Mouse (Mus musculus) C2C12 (cell line): ENCODE data around the gene Gm2115. TPM values are rescaled to one million over a fixed set of nuclear protein-coding genes. Genes with fewer than 3 reads are reported as not detected.

Source experiments
- H3K27me3 ChIP-seq: one replicate; pipeline ENCODE4 v1.6.1; 2011; ENCODE audit not compliant: control insufficient read depth, insufficient read depth, insufficient read length
- H3K36me3 ChIP-seq: one replicate; pipeline ENCODE4 v1.6.1; 2011; ENCODE audit not compliant: control insufficient read depth, insufficient read depth
- H3K4me3 ChIP-seq: one replicate; pipeline ENCODE4 v1.5.1; 2011; ENCODE audit warnings: mild to moderate bottlenecking, control low read depth; ENCODE audit not compliant: poor library complexity, insufficient read depth, severe bottlenecking
- H3K79me2 ChIP-seq: one replicate; pipeline ENCODE4 v1.6.1; 2011; ENCODE audit not compliant: control insufficient read depth, insufficient read depth
- H3K79me3 ChIP-seq: one replicate; pipeline ENCODE4 v1.6.1; 2011; ENCODE audit warnings: low read depth, control low read depth
- H3ac ChIP-seq: one replicate; pipeline ENCODE3; 2011; ENCODE audit warnings: low read depth; ENCODE audit not compliant: control insufficient read depth, insufficient read length
- CEBPB ChIP-seq: IDR thresholded peaks from one replicate; pipeline ENCODE4 v1.6.1; 2011; ENCODE audit warnings: low read depth, mild to moderate bottlenecking, control low read depth, moderate library complexity
- CTCF ChIP-seq: IDR thresholded peaks from one replicate; pipeline ENCODE4 v1.5.1; 2011; ENCODE audit not compliant: control insufficient read depth, insufficient read depth, insufficient read length
- FOSL1 ChIP-seq: IDR thresholded peaks from one replicate; pipeline ENCODE4 v1.8.0; 2011; ENCODE audit warnings: mild to moderate bottlenecking, low read length; ENCODE audit not compliant: poor library complexity, insufficient read depth, severe bottlenecking
- MAX ChIP-seq: IDR thresholded peaks from one replicate; pipeline ENCODE4 v1.6.1; 2011; ENCODE audit warnings: mild to moderate bottlenecking, control low read depth
- MYOD1 ChIP-seq: IDR thresholded peaks from one replicate; pipeline ENCODE4 v1.6.1; 2011; ENCODE audit warnings: low read depth; ENCODE audit not compliant: control insufficient read depth, insufficient read length
- MYOG ChIP-seq: IDR thresholded peaks from one replicate; pipeline ENCODE4 v1.6.1; 2011; ENCODE audit not compliant: control insufficient read depth, insufficient read length; ENCODE audit errors: extremely low read depth
- USF1 ChIP-seq: IDR thresholded peaks from one replicate; pipeline ENCODE4 v1.6.1; 2011; ENCODE audit warnings: low read depth, mild to moderate bottlenecking, control low read depth, moderate library complexity
- polyA plus RNA-seq: library from polyadenylated mRNA; unstranded; fragments of >200 nt; fragmentation: generic; extraction: Trizol; gene quantifications from one replicate; pipeline ENCODE4 v1.2.1, GENCODE M21; 2012; ENCODE audit warnings: missing spikeins

Gene Gm2115
- polyA plus RNA-seq, 1 experiment: 15.0 TPM

DNA sequence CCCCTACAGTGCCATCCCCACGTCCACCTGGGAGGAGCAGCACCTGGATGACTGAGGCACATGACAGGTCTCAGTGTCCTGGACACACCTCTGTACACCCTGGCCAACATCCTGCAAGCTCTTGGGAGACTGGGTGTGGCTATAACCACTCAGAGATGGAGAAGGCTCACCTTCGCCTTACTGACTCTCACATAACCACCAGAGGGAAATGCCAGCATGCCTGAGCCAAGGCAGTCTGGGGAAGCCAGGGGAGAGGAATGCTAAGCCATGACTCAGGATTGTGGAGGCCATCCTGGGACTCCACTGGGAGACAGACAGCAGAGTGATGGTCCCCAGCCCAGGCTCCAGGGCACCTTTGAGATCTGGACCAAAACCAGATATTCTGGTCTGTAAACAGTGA, 48.3 kb downstream of the Gm2115 start:
- H3K79me2 ChIP-seq: no peaks in the 10 kb centered on the region
- H3K4me3 ChIP-seq: no peak overlapping the region
- no peak overlapping the region for H3ac ChIP-seq
- peaks cover 17% of the 10 kb centered on the region for H3K36me3 ChIP-seq
- no peaks in the 10 kb centered on the region for H3K27me3 ChIP-seq
- TF ChIP-seq CTCF (no peak), MYOD1 (no peak), FOSL1 (no peak), MAX (no peak)
- H3K79me3 ChIP-seq: no peaks in the 10 kb centered on the region

DNA sequence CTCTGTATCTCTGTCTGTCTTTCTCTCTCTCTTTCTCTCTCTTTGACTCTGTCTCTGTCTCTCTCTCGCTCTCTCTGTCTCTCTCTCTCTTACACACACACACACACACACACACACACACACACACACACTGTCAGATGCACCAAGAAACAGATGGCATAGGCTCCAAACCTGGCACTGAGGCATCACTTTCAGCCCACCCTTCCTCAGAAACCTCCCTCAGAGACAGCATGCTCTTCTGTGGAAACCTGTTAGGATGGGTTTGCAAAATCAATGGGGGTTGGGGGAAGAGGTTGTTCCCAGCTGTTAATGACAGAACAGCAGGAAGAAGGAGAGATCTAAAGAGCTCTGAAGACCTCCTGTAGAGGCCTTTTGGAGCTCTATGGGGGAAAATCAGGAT, 50.1 kb downstream of the Gm2115 start:
- TF ChIP-seq CTCF (no peak), FOSL1 (no peak), MAX (no peak), MYOG (no peak), CEBPB (no peak)
- no peaks in the 10 kb centered on the region for H3K27me3 ChIP-seq
- H3K79me2 ChIP-seq: no peaks in the 10 kb centered on the region
- no peak overlapping the region for H3K4me3 ChIP-seq
- no peak overlapping the region for H3ac ChIP-seq
- no peaks in the 10 kb centered on the region for H3K79me3 ChIP-seq
- peaks cover 18% of the 10 kb centered on the region for H3K36me3 ChIP-seq

DNA sequence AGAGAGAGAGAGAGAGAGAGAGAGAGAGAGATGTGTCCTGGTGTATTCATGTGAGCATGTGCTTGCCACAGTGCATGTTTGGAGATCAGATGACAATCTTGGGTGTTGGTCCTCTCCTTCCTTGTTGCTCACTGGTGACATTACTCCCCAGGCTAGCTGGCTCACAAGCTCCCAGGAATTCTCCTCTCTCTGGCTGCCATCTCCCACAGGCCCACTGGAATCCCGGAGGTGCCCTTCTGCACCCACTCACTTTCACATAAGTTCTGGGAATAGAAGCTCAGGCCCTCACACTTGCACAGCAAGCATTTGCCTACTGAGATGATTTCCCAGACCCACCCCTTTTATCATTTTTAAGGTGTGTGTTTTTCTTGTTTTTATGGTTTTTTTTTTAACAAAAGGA, 51.0 kb downstream of the Gm2115 start:
- Histone ChIP-seq H3K79me3 (no peaks in the 10 kb centered on the region), H3K27me3 (no peaks in the 10 kb centered on the region), H3K4me3 (no peak overlapping the region), H3K79me2 (no peaks in the 10 kb centered on the region), H3K36me3 (peaks cover 19% of the 10 kb centered on the region), H3ac (no peak overlapping the region)
- TF ChIP-seq CTCF (no peak), MYOD1 (no peak), USF1 (no peak), FOSL1 (no peak), MYOG (no peak)

DNA sequence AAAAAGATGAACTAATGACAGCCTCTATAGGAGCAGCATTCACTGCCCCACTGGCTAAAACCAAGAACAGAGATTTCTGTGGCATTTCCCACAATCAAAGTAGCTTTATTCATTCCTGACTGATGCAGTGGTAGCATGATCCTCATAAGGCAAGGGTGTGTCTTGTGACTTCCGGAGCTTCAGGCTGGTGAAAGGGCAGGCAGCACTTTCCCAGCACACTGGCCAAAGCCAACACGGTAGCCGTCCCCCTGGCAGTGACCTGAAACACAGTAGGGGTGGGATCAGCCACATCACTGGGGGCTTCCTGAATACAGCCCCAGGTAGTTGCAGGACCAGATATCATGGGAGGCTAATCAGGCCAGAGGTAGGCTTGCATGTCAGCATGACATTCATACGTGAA, 56.3 kb downstream of the Gm2115 start:
- Histone ChIP-seq H3K4me3 (no peak overlapping the region), H3K36me3 (peaks cover 6% of the 10 kb centered on the region), H3ac (no peak overlapping the region), H3K79me2 (no peaks in the 10 kb centered on the region), H3K27me3 (no peaks in the 10 kb centered on the region), H3K79me3 (no peaks in the 10 kb centered on the region)
- no peak for TF ChIP-seq MAX
- no peak for TF ChIP-seq MYOD1

DNA sequence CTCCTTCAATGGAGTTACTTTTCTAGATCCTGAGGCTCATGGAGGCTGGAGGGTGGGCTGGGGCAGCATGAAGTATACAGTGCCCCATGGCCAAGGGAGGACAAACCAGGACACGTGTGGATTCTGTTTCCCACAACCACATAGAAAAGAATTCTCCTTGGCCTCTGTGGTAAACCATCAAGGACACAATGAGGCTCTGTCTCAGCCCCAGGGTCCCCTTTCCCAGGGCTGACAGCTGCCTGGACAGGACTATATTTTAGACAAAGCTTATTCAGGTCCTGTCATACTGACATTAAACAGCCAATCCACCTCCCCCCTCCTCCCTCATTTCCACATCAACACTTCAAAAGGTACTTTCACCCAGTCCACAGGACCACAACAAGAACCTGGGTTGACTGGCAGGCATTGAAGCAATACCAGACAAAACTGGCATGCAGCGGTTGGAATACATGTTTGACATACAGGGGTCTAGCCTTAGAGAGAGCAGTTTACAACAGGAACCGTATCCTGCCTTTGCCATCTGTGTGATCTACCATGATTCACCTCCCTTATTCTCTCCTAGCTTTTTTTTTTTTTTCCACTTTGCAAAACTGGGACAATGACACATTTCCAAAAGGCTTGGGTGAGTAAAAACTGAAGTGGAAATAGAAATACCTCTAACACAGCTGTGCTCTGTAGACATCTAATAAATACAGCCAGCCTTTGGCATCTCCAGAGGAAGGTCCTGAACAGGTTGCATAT, 57.8 kb downstream of the Gm2115 start:
- H3K79me2 ChIP-seq: no peaks in the 10 kb centered on the region
- H3ac ChIP-seq: no peak overlapping the region
- peaks cover 2% of the 10 kb centered on the region for H3K36me3 ChIP-seq
- H3K27me3 ChIP-seq: no peaks in the 10 kb centered on the region
- no peak for TF ChIP-seq MYOG
- no peak for TF ChIP-seq CEBPB
- no peak for TF ChIP-seq MYOD1
- TF ChIP-seq USF1: no peak
- no peak for TF ChIP-seq FOSL1
- no peak for TF ChIP-seq CTCF
- TF ChIP-seq MAX: no peak
- H3K79me3 ChIP-seq: no peaks in the 10 kb centered on the region
- no peak overlapping the region for H3K4me3 ChIP-seq

DNA sequence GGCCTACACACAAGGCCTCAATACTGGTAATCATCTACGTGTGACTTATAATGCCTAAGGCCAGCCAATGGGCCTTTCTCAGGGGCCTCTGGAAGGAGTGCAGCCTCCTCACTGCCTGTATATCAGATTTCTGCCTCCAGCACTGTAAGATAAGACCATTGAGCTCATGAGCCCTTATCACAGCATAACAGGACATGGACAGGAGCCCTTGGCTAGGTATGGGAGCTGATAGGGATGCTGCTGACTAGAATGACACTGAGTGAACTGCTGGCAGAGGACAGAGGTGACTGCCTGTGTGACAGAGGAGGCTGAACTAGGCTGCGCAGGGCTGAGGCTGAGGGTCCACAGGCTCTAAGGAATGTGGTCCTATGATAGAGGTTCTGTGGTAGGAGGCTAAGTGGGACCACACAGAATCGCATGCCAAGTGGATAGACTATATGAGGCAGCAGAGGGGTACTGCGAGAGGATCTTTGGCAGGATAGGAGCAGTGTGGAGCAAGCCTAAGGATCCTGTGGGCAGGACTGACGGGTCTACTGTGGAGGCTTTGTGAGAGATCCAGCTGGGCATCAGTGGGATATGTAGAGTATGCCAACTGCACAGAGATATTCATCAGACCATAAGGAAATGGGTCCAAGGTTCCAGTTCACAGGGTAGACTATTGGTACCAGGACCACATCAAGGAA, 58.5 kb downstream of the Gm2115 start:
- no peak overlapping the region for H3ac ChIP-seq
- no peak for TF ChIP-seq CEBPB
- no peak for TF ChIP-seq MAX
- no peak for TF ChIP-seq FOSL1
- TF ChIP-seq MYOG: no peak
- TF ChIP-seq MYOD1: no peak
- no peak for TF ChIP-seq CTCF
- TF ChIP-seq USF1: no peak
- no peaks in the 10 kb centered on the region for H3K79me3 ChIP-seq
- H3K36me3 ChIP-seq: peaks cover 5% of the 10 kb centered on the region
- H3K27me3 ChIP-seq: no peaks in the 10 kb centered on the region
- H3K4me3 ChIP-seq: no peak overlapping the region
- no peaks in the 10 kb centered on the region for H3K79me2 ChIP-seq
